Mouse (Mus musculus) forebrain, embryonic 16.5 days (tissue): ENCODE data around the gene Trem3. TPM values are rescaled to one million over a fixed set of nuclear protein-coding genes. Genes with fewer than 3 reads are reported as not detected.

Source experiments
- ATAC-seq: fragments of 200-750 bp; cut with Nextera tagmentation; 2 replicates; pipeline ENCODE4 v1.8.0; 2017; ENCODE audit warnings: mild to moderate bottlenecking, moderate library complexity
- H3K27ac ChIP-seq: fragments of 300-500 bp; sonication (generic); 2 replicates; pipeline ENCODE4 v1.5.1; 2014; ENCODE audit warnings: low read length, control low read depth
- H3K27me3 ChIP-seq: fragments of 300-500 bp; sonication (generic); replicated peaks from 2 replicates; pipeline ENCODE4 v1.6.1; 2014; ENCODE audit warnings: low read length; ENCODE audit not compliant: control insufficient read depth, insufficient read depth
- H3K36me3 ChIP-seq: fragments of 300-500 bp; sonication (generic); 2 replicates; pipeline ENCODE4 v1.6.1; 2014; ENCODE audit not compliant: control insufficient read depth, insufficient read depth
- H3K4me1 ChIP-seq: fragments of 300-500 bp; sonication (generic); replicated peaks from 2 replicates; pipeline ENCODE4 v1.6.1; 2014; ENCODE audit warnings: low read length; ENCODE audit not compliant: control insufficient read depth, insufficient read depth
- H3K4me2 ChIP-seq: fragments of 300-500 bp; sonication (generic); 2 replicates; pipeline ENCODE4 v1.6.1; 2014; ENCODE audit warnings: mild to moderate bottlenecking, low read length, control low read depth
- H3K4me3 ChIP-seq: fragments of 300-500 bp; sonication (generic); replicated peaks from 2 replicates; pipeline ENCODE4 v1.5.1; 2014; ENCODE audit warnings: mild to moderate bottlenecking, low read length, control low read depth
- H3K9ac ChIP-seq: fragments of 300-500 bp; sonication (generic); replicated peaks from 2 replicates; pipeline ENCODE4 v1.6.1; 2014; ENCODE audit warnings: low read depth, low read length, control low read depth
- H3K9me3 ChIP-seq: fragments of 300-500 bp; sonication (generic); 2 replicates; pipeline ENCODE4 v1.6.1; 2016; ENCODE audit warnings: low read length; ENCODE audit not compliant: control insufficient read depth
- WGBS: fragments of 180-500 bp; shearing (Covaris S2); extraction: QIAGEN DNeasy Blood & Tissue Kit; methylation state at CpG from one replicate; pipeline ENCODE4 v1.1.7; 2014; 5-methylcytosine and 5-hydroxymethylcytosine counted together
- polyA plus RNA-seq: library from polyadenylated mRNA; unstranded; fragments of >200 nt; fragmentation: Nextera tagmentation; extraction: Ambion mirVana; gene quantifications from 2 replicates; pipeline ENCODE4 v1.2.1, GENCODE M21; 2015

The Trem3 gene
- polyA plus RNA-seq, 1 experiment from 2014 or later = not detected

GRCm38 (mm10) chr17:48266610-48267304, 19.2 kb downstream of the Trem3 start:
- 41% methylated on average over 2 of the region's 2 CpGs for WGBS
- Histone ChIP-seq H3K4me2 (no peak overlapping the region), H3K36me3 (no peaks in the 10 kb centered on the region), H3K4me3 (no peak overlapping the region), H3K4me1 (no peaks in the 10 kb centered on the region), H3K27ac (no peak overlapping the region), H3K9me3 (no peaks in the 10 kb centered on the region), H3K27me3 (no peaks in the 10 kb centered on the region), H3K9ac (no peak overlapping the region)
- no peak for ATAC-seq

- Histone ChIP-seq H3K9me3 (no peaks in the 10 kb centered on the region), H3K27me3 (no peaks in the 10 kb centered on the region), H3K9ac (no peak overlapping the region), H3K36me3 (no peaks in the 10 kb centered on the region), H3K4me1 (no peaks in the 10 kb centered on the region), H3K4me2 (no peak overlapping the region), H3K27ac (no peak overlapping the region), H3K4me3 (no peak overlapping the region)
- WGBS = 89% methylated on average over 1 of the region's 1 CpGs
- ATAC-seq = no peak
Measured at GRCm38 (mm10) chr17:48267591-48267990, 20.0 kb downstream of the Trem3 start.

GRCm38 (mm10) chr17:48268276-48268675, 20.7 kb downstream of the Trem3 start:
- Histone ChIP-seq H3K36me3 (no peaks in the 10 kb centered on the region), H3K9me3 (no peaks in the 10 kb centered on the region), H3K4me2 (no peak overlapping the region), H3K27ac (no peak overlapping the region), H3K4me1 (no peaks in the 10 kb centered on the region), H3K4me3 (no peak overlapping the region), H3K27me3 (no peaks in the 10 kb centered on the region), H3K9ac (no peak overlapping the region)
- no peak for ATAC-seq

DNA sequence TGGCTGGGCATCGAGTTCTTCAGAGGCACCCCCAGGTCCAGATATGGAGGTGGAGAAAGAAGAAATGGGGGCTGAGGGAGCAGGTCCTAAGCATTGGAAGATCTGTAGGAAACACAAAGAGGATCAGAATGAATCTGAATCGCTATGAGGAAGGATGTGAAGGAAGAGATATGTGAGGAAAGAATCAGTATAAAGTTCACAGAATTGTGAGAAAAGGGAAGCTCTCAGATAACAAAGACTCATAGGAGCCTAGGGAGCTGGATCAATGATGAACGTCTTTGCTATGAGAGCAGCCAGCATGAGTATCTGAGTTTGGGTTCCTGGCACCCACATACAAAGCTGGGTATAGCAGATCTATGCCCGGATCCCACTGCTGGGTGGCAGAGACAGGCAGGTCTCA, 22.3 kb downstream of the Trem3 start:
- 83% methylated on average over 4 of the region's 4 CpGs for WGBS
- Histone ChIP-seq H3K4me1 (no peaks in the 10 kb centered on the region), H3K9ac (no peak overlapping the region), H3K36me3 (no peaks in the 10 kb centered on the region), H3K4me2 (no peak overlapping the region), H3K4me3 (no peak overlapping the region), H3K27ac (no peak overlapping the region), H3K9me3 (no peaks in the 10 kb centered on the region), H3K27me3 (no peaks in the 10 kb centered on the region)
- no peak for ATAC-seq

GRCm38 (mm10) chr17:48272158-48272557, 24.6 kb downstream of the Trem3 start:
- Histone ChIP-seq H3K27ac (no peak overlapping the region), H3K9me3 (no peaks in the 10 kb centered on the region), H3K4me2 (no peak overlapping the region), H3K4me3 (no peak overlapping the region), H3K9ac (no peak overlapping the region), H3K36me3 (no peaks in the 10 kb centered on the region), H3K27me3 (no peaks in the 10 kb centered on the region), H3K4me1 (no peaks in the 10 kb centered on the region)
- ATAC-seq = no peak
- 85% methylated on average over 5 of the region's 5 CpGs for WGBS

DNA sequence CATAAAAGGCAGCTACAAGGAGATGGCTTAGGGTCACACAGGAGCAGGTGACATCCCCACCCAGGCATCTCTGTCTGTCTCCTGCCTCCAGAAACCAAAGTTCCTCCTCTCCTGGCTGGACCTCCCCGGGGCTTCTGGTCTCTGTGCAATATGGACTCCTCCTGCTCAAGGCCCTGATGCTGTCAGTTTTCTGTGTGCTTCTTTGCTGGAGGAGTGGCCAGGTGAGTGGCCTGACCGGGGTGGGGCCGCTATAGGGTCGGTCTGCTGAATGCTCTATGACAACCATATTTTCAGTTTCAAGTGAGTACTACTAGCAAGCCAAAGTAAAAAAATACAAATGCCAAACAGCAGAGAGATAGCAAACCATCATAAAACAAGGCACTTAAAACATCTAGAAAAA, 25.0 kb downstream of the Trem3 start:
- no peak for ATAC-seq
- Histone ChIP-seq H3K4me3 (no peak overlapping the region), H3K9ac (no peak overlapping the region), H3K9me3 (no peaks in the 10 kb centered on the region), H3K36me3 (no peaks in the 10 kb centered on the region), H3K27ac (no peak overlapping the region), H3K4me1 (no peaks in the 10 kb centered on the region), H3K27me3 (no peaks in the 10 kb centered on the region), H3K4me2 (no peak overlapping the region)
- WGBS = 92% methylated on average over 4 of the region's 4 CpGs

- Histone ChIP-seq H3K9me3 (no peaks in the 10 kb centered on the region), H3K36me3 (no peaks in the 10 kb centered on the region), H3K4me2 (no peak overlapping the region), H3K4me3 (no peak overlapping the region), H3K9ac (no peak overlapping the region), H3K27me3 (no peaks in the 10 kb centered on the region), H3K27ac (no peak overlapping the region), H3K4me1 (no peaks in the 10 kb centered on the region)
- no peak for ATAC-seq
- 82% methylated on average over 4 of the region's 4 CpGs for WGBS
Measured at GRCm38 (mm10) chr17:48274098-48274497, 26.5 kb downstream of the Trem3 start.

- Histone ChIP-seq H3K27me3 (no peaks in the 10 kb centered on the region), H3K4me1 (no peaks in the 10 kb centered on the region), H3K9ac (no peak overlapping the region), H3K36me3 (no peaks in the 10 kb centered on the region), H3K4me2 (no peak overlapping the region), H3K9me3 (no peaks in the 10 kb centered on the region), H3K4me3 (no peak overlapping the region), H3K27ac (no peak overlapping the region)
- ATAC-seq = peak; percentile 58
- WGBS = 21% methylated on average over 6 of the region's 6 CpGs
Measured at GRCm38 (mm10) chr17:48274885-48275284, 27.3 kb downstream of the Trem3 start.

- H3K36me3 ChIP-seq = no peaks in the 10 kb centered on the region
- H3K9me3 ChIP-seq = no peaks in the 10 kb centered on the region
- no peak overlapping the region for H3K27ac ChIP-seq
- no peak overlapping the region for H3K4me3 ChIP-seq
- no peaks in the 10 kb centered on the region for H3K4me1 ChIP-seq
- H3K27me3 ChIP-seq = no peaks in the 10 kb centered on the region
- no peak overlapping the region for H3K9ac ChIP-seq
- no peak overlapping the region for H3K4me2 ChIP-seq
- WGBS = 49% methylated on average over 7 of the region's 7 CpGs
- ATAC-seq = no peak
Measured at GRCm38 (mm10) chr17:48275736-48276135, 28.2 kb downstream of the Trem3 start.

DNA sequence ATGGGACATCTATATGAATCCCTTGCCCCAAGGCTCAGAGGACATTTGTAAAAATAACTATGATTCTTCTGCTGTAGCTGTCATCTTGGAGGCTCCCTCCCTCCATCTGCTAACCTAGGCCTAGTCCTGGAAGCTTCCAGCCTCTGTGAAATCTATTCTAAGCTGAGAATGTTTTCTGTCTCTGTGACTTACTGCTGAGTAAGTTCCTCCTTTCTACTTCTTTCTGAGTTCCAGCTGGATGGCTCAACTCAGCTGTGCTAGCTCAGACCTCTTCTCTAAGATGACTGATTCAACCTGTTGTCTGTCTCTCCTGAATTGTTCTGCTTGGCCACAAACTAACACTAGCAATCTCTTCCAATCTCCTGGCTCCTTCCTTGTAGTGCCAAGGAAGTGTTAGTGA, 30.8 kb downstream of the Trem3 start:
- no peak overlapping the region for H3K9ac ChIP-seq
- ATAC-seq = no peak
- H3K36me3 ChIP-seq = no peaks in the 10 kb centered on the region
- no peak overlapping the region for H3K27ac ChIP-seq
- H3K4me3 ChIP-seq = no peak overlapping the region
- no peaks in the 10 kb centered on the region for H3K9me3 ChIP-seq
- H3K27me3 ChIP-seq = no peaks in the 10 kb centered on the region
- no peak overlapping the region for H3K4me2 ChIP-seq
- peaks cover 10% of the 10 kb centered on the region for H3K4me1 ChIP-seq
